Mouse (Mus musculus) activated CD4-positive, CD25-positive, alpha-beta regulatory T cell, adult 4 months (primary cell): ENCODE data around the gene Susd3. TPM values are rescaled to one million over a fixed set of nuclear protein-coding genes. Genes with fewer than 3 reads are reported as not detected.

Experiments
- ATAC-seq: one replicate; pipeline ENCODE4 v1.8.0; 2017
- polyA plus RNA-seq, 2 experiments: library from polyadenylated mRNA; unstranded; fragments of 100-300 nt; shearing (Covaris generic); gene quantifications; one replicate each; pipeline ENCODE4 v1.2.1; 2017

Susd3 gene
- polyA plus RNA-seq, 2 experiments from 2014 or later: 61.0 to 67.4 TPM

DNA sequence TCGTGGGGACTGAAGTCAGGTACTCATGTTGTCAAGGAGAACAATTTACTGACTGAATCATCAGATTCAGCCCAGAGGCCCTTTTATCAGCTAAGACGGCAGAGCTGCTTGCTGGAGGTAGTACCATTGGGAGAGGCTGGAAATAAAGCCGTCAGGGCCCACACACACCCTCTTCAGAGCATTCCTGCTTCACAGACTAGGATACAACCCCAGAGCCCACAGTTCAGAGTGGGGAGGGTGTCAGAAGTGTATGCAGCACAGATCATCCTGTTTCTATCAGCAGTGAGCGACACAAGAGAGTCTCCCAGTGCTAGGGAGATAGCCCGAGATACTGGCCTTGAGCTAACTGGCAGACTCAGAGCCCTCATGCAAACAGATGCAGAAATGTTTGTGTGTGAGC, 65.3 kb downstream of the Susd3 start:
- no peak for ATAC-seq

DNA sequence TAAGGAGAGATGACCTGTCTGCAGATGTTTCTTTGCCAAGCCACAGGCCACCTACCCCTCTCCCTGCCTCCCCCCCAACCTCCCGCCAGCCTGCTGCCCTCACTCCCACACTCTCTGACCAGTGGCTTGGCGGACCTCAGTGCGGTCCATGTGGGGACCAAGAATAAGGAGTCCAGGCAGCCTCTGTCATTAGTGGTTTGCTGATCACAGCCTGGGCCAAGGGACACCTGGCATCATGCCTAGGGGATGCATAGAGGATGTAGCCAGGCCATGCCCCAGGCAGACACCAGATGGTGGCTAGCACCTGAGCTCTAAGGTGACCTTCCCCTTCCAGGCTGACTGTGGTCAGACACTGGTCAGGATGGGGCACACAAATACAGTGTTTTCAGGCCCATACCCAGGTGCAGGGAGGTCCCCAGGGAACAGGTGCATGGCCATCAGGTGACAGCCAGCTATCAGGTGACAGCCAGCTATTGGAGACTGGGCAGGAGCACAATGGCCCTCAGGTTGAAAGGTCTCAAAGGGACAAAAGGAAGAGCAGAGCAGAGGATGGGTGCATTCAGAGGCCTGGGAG, 67.0 kb downstream of the Susd3 start:
- ATAC-seq: no peak

DNA sequence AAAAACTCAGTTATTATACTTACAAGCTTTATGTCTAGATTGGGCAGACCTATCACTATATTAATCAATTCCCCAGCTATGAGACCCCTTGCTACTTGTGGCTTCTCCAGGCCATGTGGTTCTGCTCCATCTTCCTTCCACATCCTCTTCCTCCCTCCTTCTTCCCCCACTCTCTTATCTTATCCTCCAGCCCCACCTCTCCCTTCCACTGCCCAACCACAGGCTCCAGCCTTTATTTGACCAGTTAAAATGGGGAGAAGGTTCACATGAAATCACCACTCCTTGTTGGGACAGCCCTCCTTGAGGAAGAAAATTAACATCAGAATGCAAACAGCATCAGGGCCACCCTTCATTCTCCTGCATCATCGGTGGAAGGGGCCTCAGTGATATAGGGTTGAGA, 67.8 kb downstream of the Susd3 start:
- no peak for ATAC-seq

Other genes starting within 250 kb of the Susd3 start
- not detected for gene Wnk2, start 100.7 kb downstream of the Susd3 start, polyA plus RNA-seq
- gene Ninj1, start 61.2 kb downstream of the Susd3 start, polyA plus RNA-seq: 10 to 100 TPM; 30.1 to 36.9 TPM
- gene Card19, start 32.7 kb downstream of the Susd3 start, polyA plus RNA-seq: 10 to 100 TPM; 56.9 to 66.6 TPM
- 10 to 100 TPM; 11.5 to 13.7 TPM for gene Fgd3, start 71.6 kb upstream of the Susd3 start, polyA plus RNA-seq
- gene Bicd2, start 92.9 kb upstream of the Susd3 start, polyA plus RNA-seq: 1 to 10 TPM; 5.8 to 6.2 TPM
- 1 to 10 TPM; 2.7 to 4.6 TPM for gene Ippk, start 172.5 kb upstream of the Susd3 start, polyA plus RNA-seq
- gene Tes3-ps, start 244.6 kb upstream of the Susd3 start, polyA plus RNA-seq: 1 to 10 TPM; 6.6 to 7.3 TPM